Mouse (Mus musculus) retina, postnatal 1 day (tissue): ENCODE data around the gene Hist1h2ap.
"Not testable (repeated sequence)": the region's sequence is repeated elsewhere in the genome, so short reads cannot be mapped to it uniquely, and the experiment has no call there.

ENCODE experiments used
- DNase-seq: peaks from one replicate; pipeline ENCODE4 v3.0.0-alpha.2; 2012

The Hist1h2ap gene

DNA sequence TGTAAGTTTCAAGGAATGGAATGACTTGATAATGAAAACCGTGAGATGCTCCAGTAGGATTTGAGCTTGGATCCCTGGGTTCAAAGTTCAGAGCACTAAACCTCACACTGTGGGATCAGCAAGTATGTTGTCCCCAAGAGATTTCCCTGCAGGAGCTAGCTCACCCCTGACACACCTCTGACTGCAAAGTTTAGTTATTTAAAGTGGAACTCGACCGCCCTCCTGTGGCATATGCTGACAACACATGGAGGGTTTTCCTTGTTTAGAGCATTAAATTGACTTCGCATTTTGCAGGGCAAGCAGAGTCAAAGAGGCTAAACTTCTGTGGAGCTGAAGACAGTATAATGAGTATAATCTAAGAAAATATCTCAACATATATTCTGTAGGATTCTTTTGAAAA is 30.2 kb downstream of the Hist1h2ap start:
- DNase-seq, result not testable (repeated sequence)

DNA sequence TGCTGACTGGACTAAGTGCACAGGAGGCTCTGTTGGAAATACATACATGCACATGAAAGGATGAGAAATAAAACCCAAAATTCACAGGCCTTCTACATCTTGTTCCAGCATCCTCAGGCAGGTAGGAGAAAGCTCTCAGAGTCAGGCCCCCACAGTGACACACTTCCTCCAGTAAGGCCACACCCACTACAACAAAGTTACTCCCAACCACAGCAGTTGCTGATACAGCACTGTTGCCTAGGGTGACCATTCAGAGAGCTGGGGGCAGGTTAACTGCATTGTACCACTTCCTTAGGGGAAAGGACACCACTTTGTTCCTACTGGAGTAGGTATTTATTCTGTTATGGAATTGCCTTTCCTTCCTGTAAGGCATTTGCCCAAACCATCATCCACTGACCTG is 36.1 kb downstream of the Hist1h2ap start:
- DNase-seq, result not testable (repeated sequence)

GRCm38 (mm10) chr13:21795584-21795983 is 37.7 kb downstream of the Hist1h2ap start:
- DNase-seq, result no peak

DNA sequence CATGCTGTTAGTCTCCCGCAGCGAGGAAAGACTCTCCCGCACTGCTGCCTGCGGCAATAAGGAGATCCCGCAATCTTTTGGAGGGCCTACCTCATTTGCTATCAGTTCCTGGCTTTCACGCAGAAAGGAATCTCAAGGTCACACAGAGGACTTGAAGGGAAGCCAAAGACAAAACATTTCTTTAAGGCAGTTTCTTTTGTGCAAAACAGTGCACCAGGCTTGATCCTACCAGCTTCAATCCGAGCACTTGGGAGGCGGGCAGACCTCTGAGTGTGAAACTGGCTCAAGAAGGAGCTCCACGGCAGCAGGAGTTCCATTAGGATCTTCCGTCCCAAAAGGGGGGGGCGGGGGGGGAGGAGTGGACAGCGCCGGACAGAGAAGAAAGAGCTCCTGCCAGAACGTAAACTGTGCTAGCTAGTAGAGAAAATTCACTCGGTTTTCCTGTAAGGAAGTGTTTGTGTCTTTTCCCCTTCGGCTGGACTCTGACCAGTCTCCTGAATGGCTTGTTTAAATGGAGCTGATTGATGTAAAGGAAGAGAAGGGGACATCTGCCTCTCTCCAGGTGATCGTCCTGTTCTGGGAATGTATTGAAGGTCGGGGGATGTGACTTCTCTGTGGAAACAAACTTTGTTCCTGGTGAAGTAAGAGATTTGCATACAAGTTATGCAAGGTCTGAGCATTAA is 42.6 kb downstream of the Hist1h2ap start:
- DNase-seq, result no peak

DNA sequence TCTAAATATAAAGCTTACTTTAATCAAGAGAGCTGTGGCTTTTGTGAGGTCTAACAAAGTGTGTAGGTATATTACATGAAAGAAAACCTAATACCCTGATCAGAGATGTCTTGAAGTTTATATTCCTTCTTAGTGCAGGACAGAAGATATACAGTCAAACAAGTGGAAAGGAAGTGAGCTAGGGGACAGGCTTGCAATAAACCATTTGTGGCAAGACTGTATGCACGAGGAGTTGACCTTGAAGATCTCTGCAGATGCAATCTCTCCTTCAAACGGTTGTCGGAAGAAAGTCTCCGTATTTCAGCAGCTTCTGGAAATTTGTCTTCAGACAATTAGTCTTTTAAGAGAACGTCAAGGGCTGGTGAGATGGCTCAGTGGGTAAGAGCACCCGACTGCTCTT is 43.4 kb downstream of the Hist1h2ap start:
- no peak for DNase-seq

GRCm38 (mm10) chr13:21787760-21788593 is 45.3 kb downstream of the Hist1h2ap start:
- peak; percentile 30 for DNase-seq

DNA sequence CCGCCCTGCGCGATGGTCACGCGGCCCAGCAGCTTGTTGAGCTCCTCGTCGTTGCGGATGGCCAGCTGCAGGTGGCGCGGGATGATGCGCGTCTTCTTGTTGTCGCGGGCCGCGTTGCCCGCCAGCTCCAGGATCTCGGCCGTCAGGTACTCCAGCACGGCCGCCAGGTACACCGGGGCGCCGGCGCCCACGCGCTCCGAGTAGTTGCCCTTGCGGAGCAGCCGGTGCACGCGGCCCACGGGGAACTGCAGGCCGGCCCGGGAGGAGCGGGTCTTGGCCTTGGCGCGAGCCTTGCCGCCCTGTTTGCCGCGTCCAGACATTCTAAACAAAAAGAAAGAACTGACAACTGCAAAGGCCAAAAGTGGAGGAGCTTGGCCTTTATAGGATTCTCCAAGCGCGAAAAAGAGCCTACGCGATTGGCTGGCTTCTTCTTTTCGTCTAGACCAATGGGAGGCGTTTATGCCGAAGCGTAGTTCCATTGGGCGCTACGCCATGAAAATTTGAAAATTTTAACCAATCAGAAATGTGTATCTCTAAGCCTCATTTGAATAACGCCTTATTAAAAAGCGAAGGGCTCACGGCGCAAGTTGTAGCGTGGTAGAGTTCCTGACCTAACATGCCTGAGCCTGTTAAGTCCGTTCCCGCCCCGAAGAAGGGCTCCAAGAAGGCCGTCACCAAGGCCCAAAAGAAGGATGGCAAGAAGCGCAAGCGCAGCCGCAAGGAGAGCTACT is 46.2 kb downstream of the Hist1h2ap start, which contains the start of the genes Hist1h2an and Hist1h2bp:
Hist1h2an (minus strand) TSS at position 320 of the 731 bp plus-strand sequence.
Hist1h2bp (plus strand) TSS at position 563 of the 731 bp plus-strand sequence.
- peak; percentile 99 for DNase-seq

- peak; percentile 53 for DNase-seq
Measured at GRCm38 (mm10) chr13:21786189-21786898, 47.0 kb downstream of the Hist1h2ap start.

DNA sequence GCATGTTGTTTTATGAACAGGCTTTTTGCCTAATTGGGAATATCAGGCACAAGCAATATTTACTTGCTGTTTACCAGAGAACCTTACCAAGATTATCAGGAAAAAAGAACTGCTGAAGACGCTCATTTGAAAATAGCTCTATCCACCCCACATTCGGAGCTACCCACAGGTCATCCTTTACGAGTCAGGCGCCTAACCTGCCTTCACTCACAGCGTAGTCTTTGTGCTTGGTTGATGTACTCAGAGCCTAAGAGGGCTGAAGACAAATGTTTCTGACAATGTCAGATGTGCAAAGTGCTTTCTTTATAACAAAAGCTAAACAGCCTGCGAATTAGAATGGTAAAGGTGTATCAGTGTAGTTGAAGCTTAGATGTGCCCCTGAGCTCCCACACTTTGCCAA is 49.0 kb downstream of the Hist1h2ap start:
- no peak for DNase-seq

GRCm38 (mm10) chr13:21783734-21784161 is 49.6 kb downstream of the Hist1h2ap start:
- DNase-seq, result peak; percentile 80

- peak; percentile 95 for DNase-seq
Measured at GRCm38 (mm10) chr13:21783255-21783617, 50.1 kb downstream of the Hist1h2ap start, which contains the start of gene Hist1h3i. Gene Hist1h3i (minus strand): TSS chr13:21783370.
